Mouse (Mus musculus) urinary bladder, postnatal 10 days (tissue): Measurements from ENCODE around the gene Shank3.
A peak's percentile ranks its signal among the peaks of the same experiment; 100 is the strongest.

Experiments used
- DNase-seq: peaks from one replicate; pipeline ENCODE4 v3.0.0; 2022; ENCODE audit warnings: low spot score

Gene Shank3

DNA sequence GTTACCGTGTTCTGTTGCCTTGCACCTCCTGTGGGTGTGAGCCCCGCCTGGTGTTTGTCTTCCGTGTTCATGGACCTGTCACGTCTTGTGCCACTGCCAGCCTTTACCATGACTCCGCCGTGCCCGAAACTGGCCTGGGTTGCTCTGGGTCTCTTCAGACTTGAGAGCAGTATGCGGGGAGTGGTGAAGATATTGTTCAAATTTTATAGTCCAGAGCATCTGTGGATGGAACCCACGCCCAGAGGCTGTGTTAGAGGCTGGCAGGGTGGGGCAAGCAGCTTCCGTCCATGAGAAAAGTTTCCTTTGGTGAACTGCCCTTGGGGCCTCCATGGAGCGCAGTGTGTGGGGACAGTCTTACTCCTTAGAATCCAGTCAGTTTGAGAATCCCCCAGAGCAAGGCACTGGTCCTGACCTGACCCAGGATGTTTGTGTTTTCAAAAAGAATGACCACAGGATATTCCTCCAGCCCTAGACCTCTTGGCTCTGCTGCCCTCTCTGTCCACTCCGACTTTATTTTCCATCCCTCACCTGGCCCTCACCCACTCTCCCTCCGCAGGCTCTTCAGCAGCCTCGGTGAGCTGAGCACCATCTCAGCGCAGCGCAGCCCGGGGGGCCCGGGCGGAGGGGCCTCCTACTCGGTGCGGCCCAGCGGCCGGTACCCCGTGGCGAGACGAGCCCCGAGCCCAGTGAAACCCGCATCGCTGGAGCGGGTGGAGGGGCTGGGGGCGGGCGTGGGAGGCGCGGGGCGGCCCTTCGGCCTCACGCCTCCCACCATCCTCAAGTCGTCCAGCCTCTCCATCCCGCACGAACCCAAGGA lies 58.0 kb downstream of the Shank3 start:
- DNase-seq: no peak

GRCm38 (mm10) chr15:89557996-89558390 lies 58.6 kb downstream of the Shank3 start:
- DNase-seq: no peak

DNA sequence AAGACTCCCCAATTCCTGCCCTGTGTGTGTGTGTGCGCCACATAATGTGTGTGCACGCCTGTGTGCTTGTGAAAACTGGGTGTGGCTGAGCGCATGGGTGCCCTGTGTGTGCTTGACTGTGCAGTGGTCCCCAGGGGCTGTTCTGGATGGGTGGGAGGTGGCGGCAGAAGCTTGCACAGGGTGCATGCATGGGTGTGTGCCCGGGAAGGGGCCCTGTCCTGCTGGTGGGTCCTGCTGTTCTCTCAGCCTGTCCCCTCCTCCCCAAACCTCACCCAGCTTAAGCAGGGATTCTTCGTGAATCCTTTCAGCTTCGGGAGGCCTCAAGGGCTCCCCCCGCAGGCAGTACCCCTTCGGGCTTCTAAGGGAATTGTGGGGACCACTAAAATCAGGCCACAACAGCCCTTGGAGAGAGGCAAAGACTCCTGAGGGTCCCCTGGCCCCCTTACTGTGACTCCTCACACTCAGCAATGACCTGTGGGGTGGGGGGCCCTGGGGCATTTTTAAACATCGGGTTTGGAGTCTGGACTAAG lies 59.8 kb downstream of the Shank3 start:
- no peak for DNase-seq

- no peak for DNase-seq
Measured at GRCm38 (mm10) chr15:89568114-89568513, 68.7 kb downstream of the Shank3 start, which contains the start of gene Acr. Acr (plus strand) TSS chr15:89568326.

DNA sequence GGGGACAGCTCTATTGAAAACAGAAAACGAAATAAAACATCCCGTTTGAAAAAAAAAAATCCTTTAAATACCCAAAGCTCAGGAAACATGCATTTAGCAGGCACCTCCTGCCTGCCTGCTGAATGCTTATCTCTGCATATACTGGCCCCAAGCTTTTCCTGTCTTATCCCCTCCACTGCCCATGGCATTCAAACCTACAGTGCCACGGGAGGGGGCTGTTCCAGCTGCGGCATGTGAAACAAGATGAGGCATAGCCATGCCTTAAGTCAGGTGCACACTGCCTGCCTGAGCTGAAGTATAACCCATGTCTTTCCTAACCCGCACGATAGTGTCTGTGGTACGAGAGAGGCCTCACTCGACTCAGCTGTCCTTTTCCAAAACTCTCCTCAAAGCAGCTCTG lies 72.7 kb downstream of the Shank3 start:
- DNase-seq: no peak

DNA sequence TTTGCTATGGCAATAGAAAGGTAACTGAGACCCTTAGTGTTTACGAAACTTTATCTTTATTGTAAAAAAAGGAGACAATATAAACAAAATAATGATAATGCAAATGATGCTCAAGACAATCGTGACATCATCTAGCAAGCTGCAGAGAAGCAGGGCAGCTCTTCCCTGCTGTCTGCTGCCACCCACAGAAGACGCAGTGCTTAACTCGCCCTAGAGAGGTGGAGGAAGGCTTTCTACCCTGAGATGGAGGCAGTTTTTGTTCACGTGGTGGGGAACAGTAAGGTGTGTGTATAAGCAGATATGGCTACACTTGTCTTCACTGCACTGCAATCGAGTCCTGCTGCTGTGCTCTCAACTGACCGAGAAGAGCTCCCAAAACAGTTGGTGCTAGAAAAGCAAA lies 83.1 kb downstream of the Shank3 start:
- DNase-seq: no peak

DNA sequence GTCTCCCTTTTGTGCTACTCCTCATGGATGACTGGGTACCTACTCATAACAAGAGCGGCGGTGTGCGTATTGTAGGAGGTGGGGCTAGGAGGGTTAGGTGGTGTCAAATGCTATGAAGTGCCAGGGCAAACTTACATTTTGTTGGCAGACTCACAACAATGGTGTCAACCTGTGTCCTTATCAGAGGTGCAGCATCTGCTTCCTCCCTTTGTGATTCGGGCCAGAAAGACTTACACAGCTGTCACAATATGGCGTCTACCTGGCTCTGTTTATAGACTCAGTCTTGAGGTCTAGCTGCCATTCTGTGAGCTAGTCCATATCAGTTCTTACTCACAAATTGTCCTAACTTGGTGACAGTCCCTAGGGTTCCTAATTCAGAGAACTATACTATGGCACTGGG lies 85.7 kb downstream of the Shank3 start:
- DNase-seq: no peak

GRCm38 (mm10) chr15:89585631-89586030 lies 86.2 kb downstream of the Shank3 start:
- DNase-seq: no peak

DNA sequence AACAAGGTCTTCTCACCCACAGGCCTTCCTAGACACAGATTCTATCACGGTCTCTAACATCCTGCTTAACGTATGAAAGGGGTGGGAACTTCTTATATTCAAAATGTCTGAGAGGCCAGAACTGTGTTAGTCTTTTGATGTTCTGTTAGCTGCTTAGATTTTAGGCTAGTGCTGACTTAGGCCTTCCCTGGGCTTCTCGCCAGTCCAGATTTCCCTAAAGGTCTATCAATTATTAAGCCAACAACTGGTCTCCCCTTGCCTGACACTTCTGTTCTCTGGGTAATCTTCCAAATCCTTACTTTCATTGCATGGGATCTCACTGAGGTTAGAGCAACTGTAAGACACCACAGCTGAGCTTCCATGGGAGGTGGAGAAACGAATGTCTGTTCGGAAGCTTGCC lies 89.7 kb downstream of the Shank3 start:
- no peak for DNase-seq

DNA sequence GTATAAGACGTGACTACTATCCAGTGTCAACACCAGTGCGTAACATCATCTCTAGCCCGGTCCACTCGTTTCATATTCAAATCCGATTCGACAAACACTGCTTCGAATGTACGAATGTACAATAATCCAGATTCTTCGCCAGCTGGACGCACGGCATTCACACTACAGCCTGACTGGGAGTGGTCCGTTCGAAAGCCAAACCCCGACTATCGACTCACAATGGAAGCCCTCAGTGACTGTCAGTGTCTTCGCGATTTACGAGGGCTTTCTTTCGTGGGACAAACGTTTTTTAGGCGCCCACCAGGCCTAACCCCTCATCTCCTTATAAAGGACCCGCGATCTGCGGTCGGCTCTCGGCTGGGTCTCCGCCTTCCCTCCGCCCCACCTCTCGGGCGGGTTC lies 91.9 kb downstream of the Shank3 start:
- DNase-seq: no peak

DNA sequence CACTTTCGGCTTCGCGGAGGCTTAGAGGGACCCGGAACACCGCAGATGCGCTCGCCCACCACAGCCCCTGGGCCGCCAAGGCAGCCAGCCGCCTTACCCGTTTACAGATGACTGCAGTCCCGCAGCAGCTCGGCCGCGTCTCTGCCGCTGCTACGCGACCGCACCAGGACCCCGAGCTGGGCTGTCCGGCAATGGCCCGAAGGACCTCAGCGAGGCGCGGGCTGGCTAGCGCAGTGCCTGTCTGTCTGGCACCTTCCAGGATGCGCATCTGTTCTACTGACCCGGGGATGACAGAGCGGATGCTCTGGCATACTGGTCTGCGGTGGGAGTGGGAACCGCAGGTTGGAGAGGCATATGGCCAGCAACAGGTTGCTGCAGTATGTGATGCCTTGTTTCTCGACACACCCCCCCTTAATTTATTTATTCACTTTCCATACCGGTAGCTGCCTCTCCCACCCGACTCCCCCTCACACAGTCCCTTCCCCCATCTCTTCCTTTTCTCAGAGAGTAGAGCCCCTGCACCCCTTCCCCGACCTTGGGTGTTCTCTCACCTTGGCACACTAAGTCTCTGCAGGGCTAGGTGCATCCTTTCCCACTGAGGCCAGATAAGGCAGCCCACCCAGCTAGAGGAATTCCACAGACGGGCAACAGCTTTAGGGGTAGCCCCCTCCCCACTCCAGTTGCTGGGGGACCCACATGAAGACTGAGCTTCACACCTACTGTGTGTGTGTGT lies 92.5 kb downstream of the Shank3 start, which contains the start of gene Rabl2:
TSS of gene Rabl2 (minus strand) at position 201 of the 733 bp plus-strand sequence.
- DNase-seq: peak; percentile 65

GRCm38 (mm10) chr15:89592548-89592947 lies 93.1 kb downstream of the Shank3 start:
- DNase-seq: no peak

GRCm38 (mm10) chr15:89605822-89606570 lies 106.6 kb downstream of the Shank3 start:
- no peak for DNase-seq

DNA sequence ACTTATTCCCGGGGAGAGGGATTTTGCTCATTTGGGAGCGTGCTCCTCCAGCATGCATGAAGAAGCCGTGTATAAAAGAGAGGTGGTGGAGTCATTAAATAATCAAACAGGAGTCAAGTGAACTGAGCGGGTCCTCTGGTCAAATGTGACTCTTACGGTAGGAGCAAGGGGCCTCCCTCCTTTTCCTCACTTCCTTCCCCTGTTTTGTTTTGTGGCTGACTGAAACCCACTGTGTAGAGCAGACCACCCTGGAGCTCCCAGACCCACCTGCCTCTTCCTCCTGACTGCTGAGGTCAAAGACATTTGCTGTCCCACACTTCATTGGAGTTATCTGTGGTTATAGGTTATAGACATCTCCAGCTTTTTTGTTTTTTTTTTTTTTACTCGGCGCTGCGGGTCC lies 108.1 kb downstream of the Shank3 start:
- no peak for DNase-seq

- no peak for DNase-seq
Measured at GRCm38 (mm10) chr15:89607888-89608287, 108.5 kb downstream of the Shank3 start.
